Mouse (Mus musculus): ENCODE data around the gene Cry1. TPM values are rescaled to one million over a fixed set of nuclear protein-coding genes. Genes with fewer than 3 reads are reported as not detected.

Gene Cry1
- total and polyA plus RNA-seq, 3 experiments: 2.2 to 12.9 (median 8.5) TPM

DNA sequence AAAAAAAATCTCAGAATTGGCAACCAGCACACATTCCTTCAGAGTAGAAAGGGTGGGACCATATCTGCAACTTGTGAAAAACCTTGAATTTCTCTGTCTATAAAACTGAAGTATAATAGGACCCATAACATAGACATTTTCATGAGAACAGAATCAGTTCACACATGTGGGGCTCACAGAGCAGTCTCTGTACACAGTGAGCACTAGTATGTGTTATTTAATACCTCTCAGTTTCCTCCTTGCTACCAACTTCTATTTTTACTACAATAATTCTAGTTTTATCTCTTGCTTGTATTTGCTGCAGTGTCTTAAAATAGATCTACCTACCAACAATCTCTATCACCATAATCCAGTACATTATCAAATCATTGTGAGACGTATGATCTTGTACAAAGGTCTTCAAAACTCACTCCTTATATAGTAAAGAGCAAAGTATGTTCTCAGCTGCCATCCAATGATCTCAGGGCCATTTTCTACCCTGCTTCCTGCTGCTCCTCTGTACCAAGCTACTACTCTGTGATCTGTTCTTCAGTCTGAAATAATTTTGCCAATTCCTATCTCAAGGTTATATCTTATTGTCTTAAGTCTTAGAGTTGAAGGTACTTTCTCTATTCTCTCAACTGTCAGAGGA, 24.8 kb downstream of the Cry1 start:
- H3K79me2 ChIP-seq (replicated peaks; ENCODE audit: control insufficient read depth, insufficient read depth, low read length): no peaks in the 10 kb centered on the region; the same call in 1 of the 2 replicates
- no peak for DNase-seq
- no peak for TF ChIP-seq EP300 (IDR thresholded peaks at IDR 0.05; ENCODE audit: insufficient read depth, low read depth, low read length)
- TF ChIP-seq CTCF (IDR thresholded peaks at IDR 0.05): no peak
- no peak for TF ChIP-seq POLR2A (IDR thresholded peaks at IDR 0.05; ENCODE audit: insufficient read depth, low read depth, low read length)
- no peaks in the 10 kb centered on the region for H3K27me3 ChIP-seq (ENCODE audit: control insufficient read depth, insufficient read depth, low read length)
- intact Hi-C loops (cut with DNase I): no loop called here
- no peak overlapping the region for H3K4me3 ChIP-seq
- H3K4me1 ChIP-seq (ENCODE audit: control insufficient read depth, insufficient read depth, low read length): peaks cover 3% of the 10 kb centered on the region
- no peak overlapping the region for H3K9ac ChIP-seq (ENCODE audit: low read depth, low read length)
- WGBS: 19% methylated on average over 1 of the region's 1 CpGs
- H3K36me3 ChIP-seq (ENCODE audit: control insufficient read depth, insufficient read depth, low read length): peaks cover 13% of the 10 kb centered on the region
- H3K27ac ChIP-seq: peak overlapping the region; percentile 42

DNA sequence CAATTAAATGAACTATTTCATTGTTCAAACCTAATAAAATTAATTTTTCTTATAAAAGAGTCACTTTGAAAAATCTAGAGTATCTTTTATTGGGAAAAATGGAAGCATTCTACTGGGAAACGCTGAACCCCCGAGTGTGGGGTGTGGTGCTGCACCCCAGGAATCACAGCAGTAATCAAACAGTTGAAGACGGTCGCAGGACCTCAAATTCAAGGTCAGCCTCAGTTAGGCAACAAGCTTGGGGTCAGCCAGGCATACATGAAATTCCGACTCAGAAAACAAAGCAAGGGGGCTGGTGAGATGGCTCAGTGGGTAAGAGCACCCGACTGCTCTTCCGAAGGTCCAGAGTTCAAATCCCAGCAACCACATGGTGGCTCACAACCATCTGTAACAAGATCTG, 27.4 kb downstream of the Cry1 start:
- no peak for TF ChIP-seq EP300 (IDR thresholded peaks at IDR 0.05; ENCODE audit: insufficient read depth, low read depth, low read length)
- TF ChIP-seq CTCF (IDR thresholded peaks at IDR 0.05): no peak
- TF ChIP-seq POLR2A (IDR thresholded peaks at IDR 0.05; ENCODE audit: insufficient read depth, low read depth, low read length): no peak
- intact Hi-C loops (cut with DNase I): no loop called here
- no peak for DNase-seq
- Histone ChIP-seq H3K27me3 (ENCODE audit: control insufficient read depth, insufficient read depth, low read length) (no peaks in the 10 kb centered on the region), H3K27ac (no peak overlapping the region), H3K4me1 (ENCODE audit: control insufficient read depth, insufficient read depth, low read length) (peaks cover 3% of the 10 kb centered on the region), H3K9ac (ENCODE audit: low read depth, low read length) (no peak overlapping the region), H3K79me2 (replicated peaks; ENCODE audit: control insufficient read depth, insufficient read depth, low read length) (no peaks in the 10 kb centered on the region; the same call in 1 of the 2 replicates), H3K36me3 (ENCODE audit: control insufficient read depth, insufficient read depth, low read length) (peaks cover 12% of the 10 kb centered on the region), H3K4me3 (no peak overlapping the region)
- WGBS: 93% methylated on average over 7 of the region's 7 CpGs

DNA sequence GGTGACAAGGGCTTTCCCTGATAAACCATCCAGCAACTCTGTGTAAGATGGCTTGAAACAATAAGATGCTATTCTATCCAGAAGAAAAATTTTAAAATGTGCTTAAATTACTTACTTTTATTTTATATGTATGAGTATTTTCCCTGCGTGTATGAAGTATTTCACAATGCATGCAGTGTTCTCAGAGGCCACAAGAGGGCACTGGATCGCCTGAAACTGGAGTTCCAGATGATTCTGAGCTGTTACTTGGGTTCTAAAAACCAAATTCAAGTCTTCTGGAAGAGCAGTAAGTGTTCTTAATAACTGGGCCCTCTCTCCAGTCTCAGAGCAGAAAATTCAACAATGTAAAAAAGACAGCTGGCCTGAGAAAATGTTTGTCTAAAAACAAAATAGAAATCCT, 30.7 kb downstream of the Cry1 start:
- WGBS: 12% methylated on average over 2 of the region's 2 CpGs
- peak; percentile 53 to 73 for DNase-seq
- no peak overlapping the region for H3K9ac ChIP-seq (ENCODE audit: low read depth, low read length)
- H3K4me3 ChIP-seq: no peak overlapping the region
- H3K27me3 ChIP-seq (ENCODE audit: control insufficient read depth, insufficient read depth, low read length): no peaks in the 10 kb centered on the region
- H3K36me3 ChIP-seq (ENCODE audit: control insufficient read depth, insufficient read depth, low read length): no peaks in the 10 kb centered on the region
- no peaks in the 10 kb centered on the region; the same call in 1 of the 2 replicates for H3K4me1 ChIP-seq (ENCODE audit: control insufficient read depth, insufficient read depth, low read length)
- intact Hi-C loops (cut with DNase I): loop anchor here (1.0 to 5.0 kb wide), 3 partner anchors 29 to 473 kb away; no protein-coding TSS in a partner anchor
- no peaks in the 10 kb centered on the region; the same call in 1 of the 2 replicates for H3K79me2 ChIP-seq (replicated peaks; ENCODE audit: control insufficient read depth, insufficient read depth, low read length)
- H3K27ac ChIP-seq: no peak overlapping the region
- no peak for TF ChIP-seq EP300 (IDR thresholded peaks at IDR 0.05; ENCODE audit: insufficient read depth, low read depth, low read length)
- peak; percentile 98 for TF ChIP-seq CTCF (IDR thresholded peaks at IDR 0.05)

DNA sequence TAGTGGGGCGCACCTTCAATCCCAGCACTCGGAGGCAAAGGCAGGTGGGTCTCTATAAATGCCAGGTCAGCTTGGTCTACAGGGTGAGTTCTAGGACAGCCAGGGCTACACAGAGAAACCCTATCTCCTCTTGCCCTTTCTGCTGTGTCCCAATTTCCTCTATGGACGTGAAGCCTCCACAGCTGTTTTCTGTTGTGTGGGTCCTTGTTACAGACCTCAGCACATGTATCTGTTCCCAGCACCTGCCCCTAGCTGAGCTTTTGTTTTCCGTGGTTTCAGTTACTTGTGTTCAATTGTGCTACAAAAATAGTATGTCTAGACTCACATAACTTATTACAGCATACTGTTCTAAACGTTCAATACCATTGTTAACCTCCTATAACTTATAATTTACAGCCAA, 35.6 kb downstream of the Cry1 start:
- H3K9ac ChIP-seq (ENCODE audit: low read depth, low read length): no peak overlapping the region
- no peaks in the 10 kb centered on the region for H3K79me2 ChIP-seq (replicated peaks; ENCODE audit: control insufficient read depth, insufficient read depth, low read length)
- H3K36me3 ChIP-seq (ENCODE audit: control insufficient read depth, insufficient read depth, low read length): no peaks in the 10 kb centered on the region
- no peaks in the 10 kb centered on the region; the same call in 1 of the 2 replicates for H3K4me1 ChIP-seq (ENCODE audit: control insufficient read depth, insufficient read depth, low read length)
- no peaks in the 10 kb centered on the region for H3K27me3 ChIP-seq (ENCODE audit: control insufficient read depth, insufficient read depth, low read length)
- intact Hi-C loops (cut with DNase I): no loop called here
- DNase-seq: no peak
- no peak overlapping the region for H3K27ac ChIP-seq
- TF ChIP-seq EP300 (IDR thresholded peaks at IDR 0.05; ENCODE audit: insufficient read depth, low read depth, low read length): no peak
- no peak for TF ChIP-seq POLR2A (IDR thresholded peaks at IDR 0.05; ENCODE audit: insufficient read depth, low read depth, low read length)
- no peak for TF ChIP-seq CTCF (IDR thresholded peaks at IDR 0.05)
- H3K4me3 ChIP-seq: no peak overlapping the region
- WGBS: 88% methylated on average over 5 of the region's 5 CpGs

DNA sequence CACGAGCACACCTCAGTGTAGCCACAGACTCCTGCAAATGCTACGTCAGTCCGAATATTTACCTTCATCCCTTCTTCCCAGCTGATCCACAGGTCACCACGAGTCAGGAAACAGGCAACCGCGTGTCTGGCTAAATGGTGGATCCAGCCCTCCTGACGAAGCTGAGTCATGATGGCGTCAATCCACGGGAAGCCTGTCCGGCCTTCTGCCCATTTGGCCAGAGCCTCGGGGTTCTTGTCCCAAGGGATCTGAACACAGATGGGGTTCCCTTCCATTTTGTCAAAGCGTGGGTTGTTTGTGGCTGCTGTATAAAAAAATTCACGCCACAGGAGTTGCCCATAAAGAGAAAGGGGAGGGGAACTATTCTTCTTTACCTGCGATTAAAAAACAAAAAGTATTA, 38.6 kb downstream of the Cry1 start:
- Histone ChIP-seq H3K9ac (ENCODE audit: low read depth, low read length) (no peak overlapping the region), H3K4me1 (ENCODE audit: control insufficient read depth, insufficient read depth, low read length) (no peaks in the 10 kb centered on the region), H3K79me2 (replicated peaks; ENCODE audit: control insufficient read depth, insufficient read depth, low read length) (no peaks in the 10 kb centered on the region), H3K4me3 (no peak overlapping the region), H3K36me3 (ENCODE audit: control insufficient read depth, insufficient read depth, low read length) (no peaks in the 10 kb centered on the region), H3K27me3 (ENCODE audit: control insufficient read depth, insufficient read depth, low read length) (no peaks in the 10 kb centered on the region), H3K27ac (no peak overlapping the region)
- intact Hi-C loops (cut with DNase I): no loop called here
- WGBS: 83% methylated on average over 14 of the region's 14 CpGs
- no peak for DNase-seq
- no peak for TF ChIP-seq CTCF (IDR thresholded peaks at IDR 0.05)
- TF ChIP-seq POLR2A (IDR thresholded peaks at IDR 0.05; ENCODE audit: insufficient read depth, low read depth, low read length): no peak
- no peak for TF ChIP-seq EP300 (IDR thresholded peaks at IDR 0.05; ENCODE audit: insufficient read depth, low read depth, low read length)

DNA sequence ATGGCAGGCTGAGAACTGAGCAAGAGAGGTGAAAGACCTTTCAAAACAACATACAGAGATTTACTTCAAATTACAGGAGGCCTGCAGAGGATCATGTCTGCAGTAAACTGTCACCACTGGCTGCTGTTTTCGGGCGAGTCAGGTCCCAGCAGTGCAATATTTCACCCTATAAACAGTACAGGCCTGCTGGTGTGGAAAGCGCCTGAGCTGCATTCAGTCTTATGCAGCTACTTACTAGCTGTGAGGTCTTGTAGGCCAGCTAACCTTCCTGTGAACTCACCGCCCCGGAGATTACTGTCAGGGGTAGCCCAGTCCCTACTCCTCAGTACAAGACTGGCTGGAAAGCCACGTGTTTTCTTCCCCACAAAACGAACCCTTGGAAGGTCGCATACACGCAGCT, 43.4 kb downstream of the Cry1 start:
- Histone ChIP-seq H3K36me3 (ENCODE audit: control insufficient read depth, insufficient read depth, low read length) (no peaks in the 10 kb centered on the region), H3K27ac (no peak overlapping the region), H3K4me1 (ENCODE audit: control insufficient read depth, insufficient read depth, low read length) (no peaks in the 10 kb centered on the region), H3K79me2 (replicated peaks; ENCODE audit: control insufficient read depth, insufficient read depth, low read length) (no peaks in the 10 kb centered on the region), H3K9ac (ENCODE audit: low read depth, low read length) (no peak overlapping the region), H3K27me3 (ENCODE audit: control insufficient read depth, insufficient read depth, low read length) (no peaks in the 10 kb centered on the region), H3K4me3 (no peak overlapping the region)
- TF ChIP-seq EP300 (IDR thresholded peaks at IDR 0.05; ENCODE audit: insufficient read depth, low read depth, low read length) (no peak), CTCF (IDR thresholded peaks at IDR 0.05) (no peak), POLR2A (IDR thresholded peaks at IDR 0.05; ENCODE audit: insufficient read depth, low read depth, low read length) (no peak)
- intact Hi-C loops (cut with DNase I): no loop called here
- no peak for DNase-seq
- WGBS: 76% methylated on average over 9 of the region's 9 CpGs

All from heart, adult 2 months (tissue).